Mouse (Mus musculus): Measurements from ENCODE around the gene Wdr83. TPM values are rescaled to one million over a fixed set of nuclear protein-coding genes. Genes with fewer than 3 reads are reported as not detected.

The Wdr83 gene
- polyA plus RNA-seq, 1 experiment from 2014 or later, result 41.2 TPM

DNA sequence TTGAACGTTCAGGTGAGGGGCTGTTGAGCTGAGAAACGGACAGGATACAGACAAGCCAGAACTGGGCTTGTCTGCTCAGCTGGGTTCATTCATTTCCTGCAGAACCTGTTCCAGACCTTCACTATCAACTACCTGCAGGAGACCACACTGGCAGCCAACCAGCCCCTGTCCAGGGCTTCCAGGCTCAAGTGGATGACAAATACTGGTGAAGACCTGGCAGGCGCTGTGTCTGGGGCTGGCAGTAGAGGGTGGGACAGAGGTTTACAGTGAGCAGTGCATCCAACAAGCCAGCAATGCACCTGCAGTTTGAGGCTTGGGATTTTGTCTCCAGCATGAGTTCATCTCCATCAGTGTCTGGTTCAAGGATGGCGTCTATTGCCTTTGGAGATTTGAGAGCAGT is 15.7 kb upstream of the Wdr83 start:
- Histone ChIP-seq H3K9ac (no peak overlapping the region), H3K9me3 (ENCODE audit: control insufficient read depth, low read length) (no peaks in the 10 kb centered on the region), H3K36me3 (replicated peaks; ENCODE audit: control insufficient read depth, insufficient read depth) (peaks cover 52% of the 10 kb centered on the region), H3K4me3 (replicated peaks; ENCODE audit: low read length) (no peak overlapping the region), H3K27ac (no peak overlapping the region), H3K27me3 (ENCODE audit: control insufficient read depth, insufficient read depth, low read length) (no peaks in the 10 kb centered on the region), H3K4me1 (replicated peaks; ENCODE audit: control insufficient read depth, insufficient read depth, low read length) (no peaks in the 10 kb centered on the region), H3K4me2 (replicated peaks) (no peak overlapping the region)
- DNase-seq (ENCODE audit: low spot score) (no peak), ATAC-seq (ENCODE audit: low FRiP score) (no peak)
- 92% methylated on average over 4 of the region's 4 CpGs for WGBS

DNA sequence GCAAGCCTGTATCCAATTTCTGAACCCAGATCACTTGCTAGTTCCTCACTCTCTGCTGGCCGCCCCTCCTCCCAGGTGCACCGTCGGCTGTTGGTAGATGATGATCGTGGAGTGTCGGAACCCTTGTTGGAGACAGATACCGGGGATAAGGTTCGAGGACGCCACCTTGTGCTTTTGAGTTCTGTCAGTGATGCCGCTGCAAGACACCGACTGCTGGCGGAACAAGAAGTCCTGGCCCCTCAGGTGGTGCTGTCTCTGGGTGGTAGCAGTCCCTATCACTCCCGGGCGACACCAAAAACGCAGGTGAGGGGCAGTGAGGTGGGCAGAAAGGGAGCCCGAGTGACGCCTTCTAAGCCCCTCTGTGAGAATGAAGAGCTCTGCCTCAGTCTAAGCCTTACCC is 15.1 kb upstream of the Wdr83 start:
- ATAC-seq (ENCODE audit: low FRiP score) (no peak), DNase-seq (ENCODE audit: low spot score) (no peak)
- Histone ChIP-seq H3K27ac (no peak overlapping the region), H3K27me3 (ENCODE audit: control insufficient read depth, insufficient read depth, low read length) (no peaks in the 10 kb centered on the region), H3K36me3 (replicated peaks; ENCODE audit: control insufficient read depth, insufficient read depth) (peaks cover 52% of the 10 kb centered on the region), H3K9me3 (ENCODE audit: control insufficient read depth, low read length) (no peaks in the 10 kb centered on the region), H3K4me2 (replicated peaks) (no peak overlapping the region), H3K4me3 (replicated peaks; ENCODE audit: low read length) (no peak overlapping the region), H3K4me1 (replicated peaks; ENCODE audit: control insufficient read depth, insufficient read depth, low read length) (no peaks in the 10 kb centered on the region), H3K9ac (no peak overlapping the region)
- 96% methylated on average over 16 of the region's 16 CpGs for WGBS

GRCm38 (mm10) chr8:85095566-85095965 is 14.5 kb upstream of the Wdr83 start:
- Histone ChIP-seq H3K4me3 (replicated peaks; ENCODE audit: low read length) (no peak overlapping the region), H3K4me1 (replicated peaks; ENCODE audit: control insufficient read depth, insufficient read depth, low read length) (no peaks in the 10 kb centered on the region), H3K9ac (no peak overlapping the region), H3K27me3 (ENCODE audit: control insufficient read depth, insufficient read depth, low read length) (no peaks in the 10 kb centered on the region), H3K36me3 (replicated peaks; ENCODE audit: control insufficient read depth, insufficient read depth) (peaks cover 52% of the 10 kb centered on the region), H3K9me3 (ENCODE audit: control insufficient read depth, low read length) (no peaks in the 10 kb centered on the region), H3K4me2 (replicated peaks) (no peak overlapping the region), H3K27ac (no peak overlapping the region)
- 97% methylated on average over 7 of the region's 7 CpGs for WGBS
- no peak for DNase-seq (ENCODE audit: low spot score)
- no peak for ATAC-seq (ENCODE audit: low FRiP score)

DNA sequence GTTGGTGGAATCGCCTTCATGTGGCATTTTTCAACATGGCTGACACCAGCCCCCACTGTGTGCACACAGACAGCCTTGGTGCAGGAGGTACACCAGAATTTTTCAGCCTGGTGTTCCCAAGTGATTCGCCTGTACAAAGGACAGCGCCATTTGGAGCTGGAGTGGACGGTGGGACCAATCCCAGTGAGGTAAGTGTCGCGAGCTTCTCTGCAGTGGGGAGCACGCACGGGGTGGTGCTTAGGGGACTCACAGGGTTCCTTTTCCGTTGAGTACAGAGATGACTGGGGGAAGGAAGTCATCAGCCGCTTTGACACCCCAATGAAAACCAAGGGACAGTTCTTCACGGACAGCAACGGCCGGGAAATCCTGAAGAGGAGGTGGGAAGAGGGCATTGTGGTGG is 13.9 kb upstream of the Wdr83 start:
- 95% methylated on average over 13 of the region's 13 CpGs for WGBS
- Histone ChIP-seq H3K4me3 (replicated peaks; ENCODE audit: low read length) (no peak overlapping the region), H3K27me3 (ENCODE audit: control insufficient read depth, insufficient read depth, low read length) (no peaks in the 10 kb centered on the region), H3K9ac (no peak overlapping the region), H3K4me2 (replicated peaks) (no peak overlapping the region), H3K9me3 (ENCODE audit: control insufficient read depth, low read length) (no peaks in the 10 kb centered on the region), H3K4me1 (replicated peaks; ENCODE audit: control insufficient read depth, insufficient read depth, low read length) (no peaks in the 10 kb centered on the region), H3K36me3 (replicated peaks; ENCODE audit: control insufficient read depth, insufficient read depth) (peaks cover 52% of the 10 kb centered on the region), H3K27ac (no peak overlapping the region)
- DNase-seq (ENCODE audit: low spot score) (no peak), ATAC-seq (ENCODE audit: low FRiP score) (no peak)

DNA sequence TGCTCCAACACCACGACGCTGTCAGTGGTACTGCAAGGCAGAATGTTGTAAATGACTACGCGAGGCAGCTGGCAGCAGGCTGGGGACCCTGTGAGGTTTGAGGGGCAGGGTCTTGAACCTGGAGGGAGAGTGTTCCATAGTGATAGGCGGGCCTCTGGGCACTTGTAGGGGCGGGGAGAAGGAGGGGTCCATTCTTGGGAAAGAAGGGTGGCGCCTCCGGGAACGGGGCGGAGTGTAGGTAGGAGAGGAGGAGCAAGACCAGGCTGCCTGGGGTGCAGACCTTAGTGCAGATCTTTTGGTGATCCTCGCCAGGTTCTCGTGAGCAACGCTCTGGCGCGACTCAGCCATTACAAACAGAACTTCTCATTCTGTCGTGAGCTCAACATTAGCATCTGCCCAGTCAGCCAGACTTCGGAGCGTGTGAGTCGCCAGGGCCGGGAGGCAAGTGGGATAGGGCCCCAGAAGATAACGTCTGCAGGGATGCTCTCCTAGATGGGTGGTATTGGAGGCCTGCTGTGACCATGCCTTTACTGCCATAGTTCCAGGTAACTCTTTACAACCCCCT is 10.5 kb upstream of the Wdr83 start:
- H3K36me3 ChIP-seq (replicated peaks; ENCODE audit: control insufficient read depth, insufficient read depth), result peaks cover 48% of the 10 kb centered on the region
- no peak for ATAC-seq (ENCODE audit: low FRiP score)

DNA sequence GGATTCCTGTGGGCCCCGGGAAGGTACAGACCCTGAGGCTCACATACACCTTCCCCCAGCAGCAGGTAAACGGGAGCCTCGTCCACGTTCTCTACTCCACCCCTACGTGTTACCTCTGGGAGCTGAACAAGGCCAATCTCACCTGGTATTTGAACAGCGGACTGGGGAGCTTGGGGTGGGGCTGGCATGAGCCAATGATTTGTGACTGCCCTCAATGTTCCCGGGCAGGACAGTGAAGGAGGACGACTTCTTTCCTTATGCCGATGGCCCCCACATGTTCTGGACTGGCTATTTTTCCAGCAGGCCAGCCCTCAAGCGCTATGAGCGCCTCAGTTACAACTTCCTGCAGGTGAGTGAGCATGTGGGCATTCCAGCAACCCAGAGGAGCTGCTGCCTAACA is 9.8 kb upstream of the Wdr83 start:
- peaks cover 41% of the 10 kb centered on the region for H3K36me3 ChIP-seq (replicated peaks; ENCODE audit: control insufficient read depth, insufficient read depth)
- no peaks in the 10 kb centered on the region for H3K9me3 ChIP-seq (ENCODE audit: control insufficient read depth, low read length)
- no peak overlapping the region for H3K4me2 ChIP-seq (replicated peaks)
- no peak for ATAC-seq (ENCODE audit: low FRiP score)
- no peak overlapping the region for H3K4me3 ChIP-seq (replicated peaks; ENCODE audit: low read length)
- H3K27ac ChIP-seq, result no peak overlapping the region
- H3K27me3 ChIP-seq (ENCODE audit: control insufficient read depth, insufficient read depth, low read length), result no peaks in the 10 kb centered on the region
- no peaks in the 10 kb centered on the region for H3K4me1 ChIP-seq (replicated peaks; ENCODE audit: control insufficient read depth, insufficient read depth, low read length)
- DNase-seq (ENCODE audit: low spot score), result no peak
- 94% methylated on average over 11 of the region's 11 CpGs for WGBS
- no peak overlapping the region for H3K9ac ChIP-seq

More for the DNA sequence above, 10.5 kb upstream of the Wdr83 start:
- Histone ChIP-seq H3K27me3 (ENCODE audit: control insufficient read depth, insufficient read depth, low read length) (no peaks in the 10 kb centered on the region), H3K4me2 (replicated peaks) (no peak overlapping the region), H3K4me3 (replicated peaks; ENCODE audit: low read length) (no peak overlapping the region), H3K27ac (no peak overlapping the region), H3K9ac (no peak overlapping the region), H3K9me3 (ENCODE audit: control insufficient read depth, low read length) (no peaks in the 10 kb centered on the region), H3K4me1 (replicated peaks; ENCODE audit: control insufficient read depth, insufficient read depth, low read length) (no peaks in the 10 kb centered on the region)
- no peak for DNase-seq (ENCODE audit: low spot score)
- 36% methylated on average over 21 of the region's 21 CpGs for WGBS

- H3K36me3 ChIP-seq (replicated peaks; ENCODE audit: control insufficient read depth, insufficient read depth), result peaks cover 22% of the 10 kb centered on the region; the same call in 1 of the 2 replicates
- no peaks in the 10 kb centered on the region; the same call in 1 of the 2 replicates for H3K4me1 ChIP-seq (replicated peaks; ENCODE audit: control insufficient read depth, insufficient read depth, low read length)
- H3K4me2 ChIP-seq (replicated peaks), result no peak overlapping the region
- no peaks in the 10 kb centered on the region for H3K9me3 ChIP-seq (ENCODE audit: control insufficient read depth, low read length)
- DNase-seq (ENCODE audit: low spot score), result no peak
- no peak overlapping the region for H3K4me3 ChIP-seq (replicated peaks; ENCODE audit: low read length)
- ATAC-seq (ENCODE audit: low FRiP score), result no peak
- WGBS, result 89% methylated on average over 2 of the region's 2 CpGs
- H3K27me3 ChIP-seq (ENCODE audit: control insufficient read depth, insufficient read depth, low read length), result no peaks in the 10 kb centered on the region
- no peak overlapping the region for H3K27ac ChIP-seq
- no peak overlapping the region for H3K9ac ChIP-seq
Observed at GRCm38 (mm10) chr8:85088771-85089170, 7.7 kb upstream of the Wdr83 start.

GRCm38 (mm10) chr8:85086238-85086637 is 5.1 kb upstream of the Wdr83 start:
- 80% methylated on average over 3 of the region's 3 CpGs for WGBS
- peaks cover 19% of the 10 kb centered on the region; the same call in 1 of the 2 replicates for H3K36me3 ChIP-seq (replicated peaks; ENCODE audit: control insufficient read depth, insufficient read depth)
- no peak overlapping the region for H3K4me3 ChIP-seq (replicated peaks; ENCODE audit: low read length)
- H3K9ac ChIP-seq, result no peak overlapping the region
- no peak for DNase-seq (ENCODE audit: low spot score)
- H3K9me3 ChIP-seq (ENCODE audit: control insufficient read depth, low read length), result no peaks in the 10 kb centered on the region
- peaks cover 5% of the 10 kb centered on the region; the same call in 1 of the 2 replicates for H3K4me1 ChIP-seq (replicated peaks; ENCODE audit: control insufficient read depth, insufficient read depth, low read length)
- H3K27ac ChIP-seq, result no peak overlapping the region
- ATAC-seq (ENCODE audit: low FRiP score), result no peak
- no peak overlapping the region for H3K4me2 ChIP-seq (replicated peaks)
- no peaks in the 10 kb centered on the region for H3K27me3 ChIP-seq (ENCODE audit: control insufficient read depth, insufficient read depth, low read length)

- Histone ChIP-seq H3K9ac (no peak overlapping the region), H3K4me1 (replicated peaks; ENCODE audit: control insufficient read depth, insufficient read depth, low read length) (peaks cover 9% of the 10 kb centered on the region), H3K27ac (no peak overlapping the region), H3K4me2 (replicated peaks) (no peak overlapping the region), H3K9me3 (ENCODE audit: control insufficient read depth, low read length) (no peaks in the 10 kb centered on the region), H3K4me3 (replicated peaks; ENCODE audit: low read length) (no peak overlapping the region), H3K27me3 (ENCODE audit: control insufficient read depth, insufficient read depth, low read length) (no peaks in the 10 kb centered on the region), H3K36me3 (replicated peaks; ENCODE audit: control insufficient read depth, insufficient read depth) (peaks cover 19% of the 10 kb centered on the region; the same call in 1 of the 2 replicates)
- DNase-seq (ENCODE audit: low spot score), result no peak
- 93% methylated on average over 8 of the region's 8 CpGs for WGBS
- no peak for ATAC-seq (ENCODE audit: low FRiP score)
Observed at GRCm38 (mm10) chr8:85084633-85085032, 3.5 kb upstream of the Wdr83 start.
